Mouse (Mus musculus) stomach, postnatal 0 days (tissue): ENCODE measurements at regions not wholly inside any gene's neighbourhood (a gene's known extent, or its start where the extent isn't known, plus 50 kb on each side); places are given as distances from the start of the nearest gene placed in this dataset.

Experiments
- ATAC-seq: fragments of 200-750 bp; cut with Nextera tagmentation; 2 replicates; pipeline ENCODE4 v1.8.0; 2017; ENCODE audit not compliant: low FRiP score, low TSS enrichment
- DNase-seq: peaks from one replicate; pipeline ENCODE4 v3.0.0-alpha.2; 2016; ENCODE audit warnings: low spot score
- H3K27ac ChIP-seq: fragments of 300-500 bp; sonication (generic); replicated peaks from 2 replicates; pipeline ENCODE4 v1.5.1; 2014; ENCODE audit warnings: mild to moderate bottlenecking, control low read depth
- H3K27me3 ChIP-seq: fragments of 300-500 bp; sonication (generic); 2 replicates; pipeline ENCODE4 v1.6.1; 2014; ENCODE audit warnings: low read length; ENCODE audit not compliant: control insufficient read depth, insufficient read depth
- H3K36me3 ChIP-seq: fragments of 300-500 bp; sonication (generic); 2 replicates; pipeline ENCODE4 v1.6.1; 2014; ENCODE audit warnings: low read length, mixed read lengths; ENCODE audit not compliant: control insufficient read depth, insufficient read depth
- H3K4me1 ChIP-seq: fragments of 300-500 bp; sonication (generic); replicated peaks from 2 replicates; pipeline ENCODE4 v1.6.1; 2014; ENCODE audit warnings: antibody characterized with exemption; ENCODE audit not compliant: control insufficient read depth, insufficient read depth
- H3K4me2 ChIP-seq: fragments of 300-500 bp; sonication (generic); replicated peaks from 2 replicates; pipeline ENCODE4 v1.6.1; 2014; ENCODE audit warnings: low read depth, mild to moderate bottlenecking, control low read depth, moderate library complexity
- H3K4me3 ChIP-seq: fragments of 300-500 bp; sonication (generic); 2 replicates; pipeline ENCODE4 v1.5.1; 2014; ENCODE audit warnings: low read depth, low read length, control low read depth
- H3K9ac ChIP-seq: fragments of 300-500 bp; sonication (generic); 2 replicates; pipeline ENCODE4 v1.6.1; 2014; ENCODE audit warnings: mild to moderate bottlenecking, low read length, control low read depth, mixed read lengths
- H3K9me3 ChIP-seq: fragments of 300-500 bp; sonication (generic); 2 replicates; pipeline ENCODE4 v1.6.1; 2016; ENCODE audit warnings: low read length; ENCODE audit not compliant: control insufficient read depth
- CTCF ChIP-seq: IDR thresholded peaks from 2 replicates; pipeline ENCODE4 v1.5.1; 2016; ENCODE audit warnings: antibody characterized with exemption, low read depth, mild to moderate bottlenecking, moderate library complexity
- EP300 ChIP-seq: optimal IDR thresholded peaks from 2 replicates; pipeline ENCODE3; 2016; ENCODE audit warnings: antibody characterized with exemption
- WGBS: fragments of 180-500 bp; shearing (Covaris S2); extraction: QIAGEN DNeasy Blood & Tissue Kit; methylation state at CpG from one replicate; pipeline ENCODE4 v1.1.7; 2014; 5-methylcytosine and 5-hydroxymethylcytosine counted together

- Histone ChIP-seq H3K27ac (no peak overlapping the region), H3K4me1 (no peaks in the 10 kb centered on the region), H3K9ac (no peak overlapping the region), H3K27me3 (no peaks in the 10 kb centered on the region), H3K4me2 (no peak overlapping the region), H3K36me3 (no peaks in the 10 kb centered on the region), H3K9me3 (no peaks in the 10 kb centered on the region), H3K4me3 (no peak overlapping the region)
- ATAC-seq (no peak), DNase-seq (no peak)
- WGBS: 65% methylated on average over 5 of the region's 5 CpGs
- TF ChIP-seq EP300 (no peak), CTCF (no peak)
Observed at GRCm38 (mm10) chr6:35403341-35403910, 77.5 kb upstream of the Fam180a start.

- no peaks in the 10 kb centered on the region for H3K27me3 ChIP-seq
- no peak for ATAC-seq
- H3K27ac ChIP-seq: no peak overlapping the region
- H3K4me2 ChIP-seq: no peak overlapping the region
- no peak overlapping the region for H3K9ac ChIP-seq
- H3K9me3 ChIP-seq: no peaks in the 10 kb centered on the region
- no peak for DNase-seq
- H3K4me1 ChIP-seq: no peaks in the 10 kb centered on the region
- no peaks in the 10 kb centered on the region for H3K36me3 ChIP-seq
- TF ChIP-seq EP300 (no peak), CTCF (no peak)
- 96% methylated on average over 8 of the region's 9 CpGs for WGBS
- no peak overlapping the region for H3K4me3 ChIP-seq
Observed at GRCm38 (mm10) chr6:35395726-35396125, 69.8 kb upstream of the Fam180a start.

- Histone ChIP-seq H3K27me3 (no peaks in the 10 kb centered on the region), H3K36me3 (no peaks in the 10 kb centered on the region), H3K9me3 (no peaks in the 10 kb centered on the region), H3K4me3 (no peak overlapping the region), H3K9ac (no peak overlapping the region), H3K4me1 (no peaks in the 10 kb centered on the region), H3K27ac (no peak overlapping the region), H3K4me2 (no peak overlapping the region)
- ATAC-seq (no peak), DNase-seq (no peak)
- 55% methylated on average over 3 of the region's 3 CpGs for WGBS
- TF ChIP-seq CTCF: no peak
- no peak for TF ChIP-seq EP300
Observed at GRCm38 (mm10) chr6:35388827-35389226, 62.9 kb upstream of the Fam180a start.

GRCm38 (mm10) chr6:35381536-35381935 lies 55.6 kb upstream of the Fam180a start:
- TF ChIP-seq EP300: no peak
- no peak for TF ChIP-seq CTCF
- Histone ChIP-seq H3K9ac (no peak overlapping the region), H3K27ac (no peak overlapping the region), H3K27me3 (no peaks in the 10 kb centered on the region), H3K4me3 (no peak overlapping the region), H3K36me3 (no peaks in the 10 kb centered on the region), H3K4me2 (no peak overlapping the region), H3K4me1 (no peaks in the 10 kb centered on the region), H3K9me3 (no peaks in the 10 kb centered on the region)
- ATAC-seq: 0 out of 2 replicates have a peak, but pooled peaks have one; percentile 3
- DNase-seq: no peak
- 85% methylated on average over 3 of the region's 3 CpGs for WGBS

GRCm38 (mm10) chr6:35380721-35381466 lies 55.0 kb upstream of the Fam180a start:
- no peaks in the 10 kb centered on the region for H3K27me3 ChIP-seq
- ATAC-seq (peak; percentile 45; the same call in 1 of the 2 replicates), DNase-seq (peak; percentile 30)
- H3K4me3 ChIP-seq: peak overlapping the region; percentile 18
- no peaks in the 10 kb centered on the region for H3K9me3 ChIP-seq
- no peak overlapping the region for H3K9ac ChIP-seq
- WGBS: 19% methylated on average over 11 of the region's 11 CpGs
- no peak for TF ChIP-seq EP300
- peak; percentile 93 for TF ChIP-seq CTCF
- H3K4me2 ChIP-seq: peak overlapping the region; percentile 51
- H3K27ac ChIP-seq: no peak overlapping the region
- H3K36me3 ChIP-seq: no peaks in the 10 kb centered on the region
- no peaks in the 10 kb centered on the region for H3K4me1 ChIP-seq

- peak; percentile 99 for TF ChIP-seq CTCF
- no peak for TF ChIP-seq EP300
- no peaks in the 10 kb centered on the region for H3K4me1 ChIP-seq
Observed at GRCm38 (mm10) chr6:35379890-35380289, 53.9 kb upstream of the Fam180a start.

More at GRCm38 (mm10) chr6:35379890-35380289, 53.9 kb upstream of the Fam180a start:
- WGBS: 17% methylated on average over 8 of the region's 8 CpGs
- Histone ChIP-seq H3K9ac (no peak overlapping the region), H3K36me3 (no peaks in the 10 kb centered on the region), H3K9me3 (no peaks in the 10 kb centered on the region), H3K4me2 (peak overlapping the region; percentile 35; the same call in 1 of the 2 replicates), H3K4me3 (no peak overlapping the region), H3K27ac (no peak overlapping the region), H3K27me3 (no peaks in the 10 kb centered on the region)
- ATAC-seq (peak; percentile 72), DNase-seq (peak; percentile 87)
